Mouse (Mus musculus) spleen, adult 2 months (tissue): ENCODE measurements at regions not wholly inside any gene's neighbourhood (a gene's known extent, or its start where the extent isn't known, plus 50 kb on each side); places are given as distances from the start of the nearest gene placed in this dataset.

Experiments used
- CTCF ChIP-seq: fragments of 200-500 bp; IDR thresholded peaks from 2 replicates; pipeline ENCODE4 v1.5.1; 2011; ENCODE audit warnings: mild to moderate bottlenecking, inconsistent platforms; ENCODE audit not compliant: insufficient read depth, insufficient read length, insufficient replicate concordance; ENCODE audit errors: extremely low read depth
- POLR2A ChIP-seq: fragments of 200-500 bp; IDR thresholded peaks from 2 replicates; pipeline ENCODE4 v1.6.1; 2011; ENCODE audit warnings: low read depth, low read length, inconsistent platforms

- TF ChIP-seq CTCF (no peak), POLR2A (no peak)
Measured at GRCm38 (mm10) chr5:72240271-72240670, 72.3 kb upstream of the Commd8 start.
